Mouse (Mus musculus): ENCODE results near the gene Rab25.

GRCm38 (mm10) chr3:88525021-88525420 lies 23.1 kb downstream of the Rab25 start:
- no peak for TF ChIP-seq POLR2A (IDR thresholded peaks at IDR 0.05; ENCODE audit: insufficient read depth, low read length)
- no peak for TF ChIP-seq EP300 (IDR thresholded peaks at IDR 0.05; ENCODE audit: insufficient read depth, low read depth, low read length)
- no peak for TF ChIP-seq CTCF (IDR thresholded peaks at IDR 0.05; ENCODE audit: low read depth, low read length)

Data from ES-Bruce4 (cell line).